10 mouse cellular contexts compared by ENCODE assay signal in the genomic region with DNA sequence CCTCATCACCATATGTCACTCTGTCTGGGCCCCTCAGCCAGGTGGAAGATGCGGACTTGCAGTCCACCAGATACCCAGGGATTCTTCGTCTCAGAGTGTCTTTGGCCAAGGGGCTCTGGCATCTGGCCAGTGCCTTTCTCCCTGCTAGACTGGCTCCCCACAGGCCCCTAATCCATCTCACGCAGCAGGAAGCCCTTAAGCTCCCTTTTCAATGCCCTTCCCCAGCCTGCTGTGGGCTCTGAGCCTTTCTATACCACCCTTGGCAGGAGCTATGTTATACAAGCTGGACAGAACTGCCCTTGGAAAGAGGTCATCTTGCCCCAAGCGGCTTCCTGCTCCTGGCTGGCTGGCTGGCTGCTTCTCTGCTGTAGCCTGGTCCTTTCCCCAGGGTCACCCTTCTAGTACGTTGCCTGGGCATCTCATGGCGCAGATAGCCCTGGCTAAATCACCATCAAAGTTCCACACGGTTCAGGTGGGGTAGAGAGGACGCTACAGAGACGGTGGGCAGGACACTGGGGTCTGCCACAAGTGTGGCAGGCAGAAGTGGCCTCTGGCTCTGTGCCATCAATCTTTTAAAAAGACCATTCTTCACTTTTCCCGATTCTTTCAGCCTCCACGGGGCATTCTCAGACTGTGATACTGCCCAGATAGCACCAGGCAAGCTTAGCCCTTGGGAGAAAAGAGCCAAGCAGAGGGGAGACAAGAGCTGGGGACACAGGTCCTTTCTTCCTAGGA. TPM values are rescaled to one million over a fixed set of nuclear protein-coding genes. Genes with fewer than 3 reads are reported as not detected.
DNase-seq lines count a peak whose midpoint lies in the region; ATAC-seq and TF ChIP-seq lines count a peak whose summit lies in the region.
"Had no signal": no experiment of that assay in that cellular context is flagged by ENCODE, and none has a peak within 500 bp of the region (broad histone marks: within the 10 kb centered on the region; RNA-seq: fewer than 3 reads in every experiment).

No protein-coding gene starts in this region.

- WGBS in kidney, postnatal 0 days = 29% methylated on average over 11 of the region's 11 CpGs
- WGBS in embryonic facial prominence, embryonic 11.5 days = 15% methylated on average over 11 of the region's 11 CpGs
- WGBS in hindbrain, embryonic 10.5 days = 14% methylated on average over 11 of the region's 11 CpGs
- 10% methylated on average over 11 of the region's 11 CpGs for WGBS in midbrain, postnatal 0 days

- no peak for ATAC-seq in kidney, postnatal 0 days (replicated peaks; ENCODE audit: low FRiP score, low read depth)
- ATAC-seq in embryonic facial prominence, embryonic 11.5 days (replicated peaks; ENCODE audit: insufficient number of reproducible peaks, low FRiP score, low TSS enrichment, low read depth) = no peak
- no peak for ATAC-seq in midbrain, postnatal 0 days (ENCODE audit: low FRiP score)
- ATAC-seq in frontal cortex, adult (ENCODE audit: low TSS enrichment) = no peak

- TF ChIP-seq CTCF in kidney, postnatal 0 days (IDR thresholded peaks at IDR 0.05; ENCODE audit: low read depth) = no peak
- no peak for TF ChIP-seq CTCF in midbrain, postnatal 0 days (IDR thresholded peaks at IDR 0.05)

- no peak for DNase-seq in kidney, postnatal 0 days (ENCODE audit: low spot score)
- no peak for DNase-seq in kidney, adult 18-20 months
- DNase-seq in embryonic facial prominence, embryonic 11.5 days (ENCODE audit: low spot score) = peak; percentile 12
- DNase-seq in hindbrain, embryonic 10.5 days (ENCODE audit: low spot score) = peak; percentile 20
- peak; percentile 58 for DNase-seq in midbrain, postnatal 0 days (ENCODE audit: low spot score)
- DNase-seq in yolk sac, embryonic 10.5 days (ENCODE audit: low spot score) = no peak
- no peak for DNase-seq in left cerebral cortex, adult 9 months (ENCODE audit: low spot score in 2 of 2)

- H3K9me3 ChIP-seq in kidney, postnatal 0 days (replicated peaks; ENCODE audit: low read length) = no peaks in the 10 kb centered on the region
- no peaks in the 10 kb centered on the region for H3K9me3 ChIP-seq in embryonic facial prominence, embryonic 11.5 days (replicated peaks; ENCODE audit: control insufficient read depth, low read length)
- H3K9me3 ChIP-seq in hindbrain, embryonic 10.5 days = peaks cover 3% of the 10 kb centered on the region; the same call in 1 of the 2 replicates
- no peaks in the 10 kb centered on the region for H3K9me3 ChIP-seq in midbrain, postnatal 0 days (ENCODE audit: low read length)

- H3K27ac ChIP-seq in kidney, postnatal 0 days = peak overlapping the region; percentile 80
- no peak overlapping the region for H3K27ac ChIP-seq in embryonic facial prominence, embryonic 11.5 days (replicated peaks; ENCODE audit: low read depth, low read length)
- H3K27ac ChIP-seq in hindbrain, embryonic 10.5 days = peak overlapping the region; percentile 92
- peak overlapping the region; percentile 38 for H3K27ac ChIP-seq in midbrain, postnatal 0 days (ENCODE audit: low read depth, low read length)

- H3K4me1 ChIP-seq in kidney, postnatal 0 days (replicated peaks; ENCODE audit: insufficient read depth, low read length) = peaks cover 9% of the 10 kb centered on the region
- H3K4me1 ChIP-seq in embryonic facial prominence, embryonic 11.5 days (ENCODE audit: control insufficient read depth, insufficient read depth, low read length) = peaks cover 9% of the 10 kb centered on the region
- H3K4me1 ChIP-seq in hindbrain, embryonic 10.5 days (replicated peaks) = peaks cover 59% of the 10 kb centered on the region
- 0 out of 2 replicates have a peak, but pooled peaks cover 5% of the 10 kb centered on the region for H3K4me1 ChIP-seq in midbrain, postnatal 0 days (ENCODE audit: insufficient read depth, low read length)

- H3K4me2 ChIP-seq in kidney, postnatal 0 days (ENCODE audit: low read length) = no peak overlapping the region
- no peak overlapping the region for H3K4me2 ChIP-seq in embryonic facial prominence, embryonic 11.5 days (ENCODE audit: low read depth, low read length)
- H3K4me2 ChIP-seq in midbrain, postnatal 0 days (ENCODE audit: low read depth, low read length, poor library complexity, severe bottlenecking) = no peak overlapping the region

- no peaks in the 10 kb centered on the region for H3K36me3 ChIP-seq in kidney, postnatal 0 days (ENCODE audit: insufficient read depth, low read length)
- no peaks in the 10 kb centered on the region for H3K36me3 ChIP-seq in embryonic facial prominence, embryonic 11.5 days (replicated peaks; ENCODE audit: control insufficient read depth, insufficient read depth, low read depth, low read length)
- no peaks in the 10 kb centered on the region for H3K36me3 ChIP-seq in hindbrain, embryonic 10.5 days
- no peaks in the 10 kb centered on the region for H3K36me3 ChIP-seq in midbrain, postnatal 0 days (ENCODE audit: insufficient read depth, low read length)

- no peak overlapping the region for H3K4me3 ChIP-seq in kidney, postnatal 0 days (replicated peaks; ENCODE audit: low read depth, low read length)
- H3K4me3 ChIP-seq in embryonic facial prominence, embryonic 11.5 days (ENCODE audit: low read depth, low read length) = no peak overlapping the region
- no peak overlapping the region for H3K4me3 ChIP-seq in hindbrain, embryonic 10.5 days
- no peak overlapping the region for H3K4me3 ChIP-seq in midbrain, postnatal 0 days (ENCODE audit: low read depth, low read length)

- no peaks in the 10 kb centered on the region for H3K27me3 ChIP-seq in kidney, postnatal 0 days (ENCODE audit: insufficient read depth, low read length)
- no peaks in the 10 kb centered on the region for H3K27me3 ChIP-seq in embryonic facial prominence, embryonic 11.5 days (ENCODE audit: control insufficient read depth, insufficient read depth, low read length)
- peaks cover 25% of the 10 kb centered on the region for H3K27me3 ChIP-seq in hindbrain, embryonic 10.5 days (ENCODE audit: insufficient read depth, poor library complexity, severe bottlenecking)
- H3K27me3 ChIP-seq in midbrain, postnatal 0 days (ENCODE audit: insufficient read depth, low read length) = no peaks in the 10 kb centered on the region
- H3K27me3 ChIP-seq: Patski had no signal

- no peak overlapping the region for H3K9ac ChIP-seq in kidney, postnatal 0 days (ENCODE audit: low read depth, low read length)
- no peak overlapping the region for H3K9ac ChIP-seq in embryonic facial prominence, embryonic 11.5 days (replicated peaks; ENCODE audit: low read length)
- no peak overlapping the region for H3K9ac ChIP-seq in midbrain, postnatal 0 days (replicated peaks; ENCODE audit: low read length, poor library complexity, severe bottlenecking)

RNA-seq across cellular contexts. Expression of a gene that starts 2.2 kb away (rescaled TPM):
- polyA plus RNA-seq in kidney, postnatal 0 days (2015; fragmentation: Nextera tagmentation; extraction: Ambion mirVana) = 8.6 and 8.9 TPM in 2 replicates
- polyA plus RNA-seq in embryonic facial prominence, embryonic 11.5 days (2014; fragmentation: Nextera tagmentation; extraction: Ambion mirVana) = 10.5 and 10.6 TPM in 2 replicates
- polyA plus RNA-seq in hindbrain, embryonic 10.5 days (2016; fragmentation: Nextera tagmentation; extraction: Ambion mirVana) = 9.0 and 9.1 TPM in 2 replicates
- 1.1 and 3.5 TPM in 2 replicates for total RNA-seq in midbrain, postnatal 0 days (2014; rRNA removed)
- polyA plus RNA-seq in midbrain, postnatal 0 days (2015; fragmentation: Nextera tagmentation; extraction: Ambion mirVana) = 4.6 and 5.8 TPM in 2 replicates
- total RNA-seq: monocyte, adult 5-6 weeks had no signal
- polyA plus RNA-seq: Patski had no signal

RNA-seq across cellular contexts. Expression of a gene that starts 22.7 kb away (rescaled TPM):
- 21.8 and 25.9 TPM in 2 replicates for polyA plus RNA-seq in kidney, postnatal 0 days (2015; fragmentation: Nextera tagmentation; extraction: Ambion mirVana)
- 53.3 and 57.0 TPM in 2 replicates for polyA plus RNA-seq in embryonic facial prominence, embryonic 11.5 days (2014; fragmentation: Nextera tagmentation; extraction: Ambion mirVana)
- polyA plus RNA-seq in hindbrain, embryonic 10.5 days (2016; fragmentation: Nextera tagmentation; extraction: Ambion mirVana) = 31.8 and 36.9 TPM in 2 replicates
- total RNA-seq in midbrain, postnatal 0 days (2014; rRNA removed) = 16.8 and 17.3 TPM in 2 replicates
- 3.9 and 4.5 TPM in 2 replicates for polyA plus RNA-seq in midbrain, postnatal 0 days (2015; fragmentation: Nextera tagmentation; extraction: Ambion mirVana)
- total RNA-seq: monocyte, adult 5-6 weeks had no signal

RNA-seq across cellular contexts. Expression of a gene that starts 25.3 kb away (rescaled TPM):
- polyA plus RNA-seq in kidney, postnatal 0 days (2015; fragmentation: Nextera tagmentation; extraction: Ambion mirVana) = 25.1 and 29.6 TPM in 2 replicates
- polyA plus RNA-seq in embryonic facial prominence, embryonic 11.5 days (2014; fragmentation: Nextera tagmentation; extraction: Ambion mirVana) = 43.2 and 43.4 TPM in 2 replicates
- 63.0 and 66.5 TPM in 2 replicates for polyA plus RNA-seq in hindbrain, embryonic 10.5 days (2016; fragmentation: Nextera tagmentation; extraction: Ambion mirVana)
- 24.8 and 33.4 TPM in 2 replicates for total RNA-seq in midbrain, postnatal 0 days (2014; rRNA removed)
- 35.8 and 53.3 TPM in 2 replicates for polyA plus RNA-seq in midbrain, postnatal 0 days (2015; fragmentation: Nextera tagmentation; extraction: Ambion mirVana)

Comparison
In these comparisons a context has a peak if more than half of its experiments do, and no peak if none do; other contexts are left out.
1. DNase-seq: peak in embryonic facial prominence, embryonic 11.5 days (single experiment), hindbrain, embryonic 10.5 days (single experiment) and midbrain, postnatal 0 days (single experiment); none in kidney, postnatal 0 days (single experiment), kidney, adult 18-20 months (single experiment), yolk sac, embryonic 10.5 days (single experiment) and left cerebral cortex, adult 9 months (0 of 2).